Mouse (Mus musculus): ENCODE results near the gene Rap1gap.

DNA sequence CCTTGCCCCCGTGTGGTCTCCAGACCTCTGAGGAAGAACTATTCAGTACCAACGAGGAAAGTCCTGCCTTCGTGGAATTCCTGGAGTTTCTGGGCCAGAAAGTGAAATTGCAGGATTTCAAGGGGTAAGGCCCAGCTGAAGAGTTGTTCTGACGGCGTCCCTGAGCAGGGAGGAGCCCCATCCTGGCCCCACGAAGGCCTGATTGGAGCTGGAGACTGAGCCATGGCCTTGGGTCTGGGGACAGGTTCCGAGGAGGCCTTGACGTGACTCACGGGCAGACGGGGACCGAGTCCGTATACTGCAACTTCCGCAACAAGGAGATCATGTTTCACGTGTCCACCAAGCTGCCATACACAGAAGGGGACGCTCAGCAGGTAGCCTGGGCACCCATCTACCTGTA lies 53.1 kb downstream of the Rap1gap start:
- TF ChIP-seq CTCF (IDR thresholded peaks at IDR 0.05; ENCODE audit: borderline replicate concordance, extremely low read depth, insufficient read depth, insufficient read length) (no peak), POLR2A (IDR thresholded peaks at IDR 0.05; ENCODE audit: borderline replicate concordance, extremely low read depth, insufficient read depth, insufficient read length, poor library complexity, severe bottlenecking) (no peak)
